Mouse (Mus musculus) kidney, postnatal 36 days (tissue): ENCODE data around the gene Ubtfl1.
"Not testable (repeated sequence)": the region's sequence is repeated elsewhere in the genome, so short reads cannot be mapped to it uniquely, and the experiment has no call there.

Experiments used
- DNase-seq, 2 experiments: peaks; one replicate each; pipeline ENCODE4 v3.0.0; 2021 to 2022; ENCODE audit warnings: mixed read lengths in 2 of 2

The Ubtfl1 gene

DNA sequence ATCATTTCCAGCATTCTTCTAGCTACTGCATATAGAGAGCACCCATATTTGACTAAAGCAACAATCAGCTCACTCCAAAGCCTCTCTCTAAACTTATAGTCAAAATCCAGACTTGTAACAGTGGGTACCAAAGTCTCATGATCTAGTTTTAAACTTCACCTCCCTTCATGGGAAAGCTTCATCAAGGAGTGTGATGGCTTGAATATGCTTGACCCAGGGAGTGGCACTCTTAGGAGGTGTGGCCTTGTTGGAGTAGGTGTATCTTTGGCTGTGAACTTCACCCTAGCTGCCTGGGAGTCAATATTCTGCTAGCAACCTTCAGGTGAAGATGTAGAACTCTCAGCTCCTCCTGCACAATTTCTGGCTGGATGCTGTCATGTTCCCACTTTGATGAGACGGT is at the start of gene Ubtfl1:
Gene Ubtfl1 (plus strand): TSS at position 301 of the 400 bp plus-strand sequence.
- DNase-seq, result no peak

DNA sequence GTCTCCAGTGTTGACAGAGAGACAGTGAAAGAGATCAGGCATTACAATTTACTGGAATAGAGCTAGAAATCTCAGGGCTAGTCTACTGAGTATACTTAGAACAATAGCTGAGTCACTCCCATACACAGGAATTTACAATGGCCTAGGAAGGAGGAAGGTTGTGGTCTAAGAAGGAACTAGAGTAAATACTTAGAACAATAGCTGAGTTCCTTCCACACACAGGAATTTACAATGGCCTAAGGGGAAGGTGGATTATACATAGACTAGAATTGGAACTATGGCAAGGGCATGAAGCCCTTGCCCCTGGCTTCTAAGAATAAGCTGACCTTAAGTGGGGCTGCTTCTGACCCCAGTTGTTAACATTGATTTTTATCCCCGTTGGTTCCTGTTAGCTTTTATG is 31.2 kb upstream of the Ubtfl1 start:
- not testable (repeated sequence) for DNase-seq

DNA sequence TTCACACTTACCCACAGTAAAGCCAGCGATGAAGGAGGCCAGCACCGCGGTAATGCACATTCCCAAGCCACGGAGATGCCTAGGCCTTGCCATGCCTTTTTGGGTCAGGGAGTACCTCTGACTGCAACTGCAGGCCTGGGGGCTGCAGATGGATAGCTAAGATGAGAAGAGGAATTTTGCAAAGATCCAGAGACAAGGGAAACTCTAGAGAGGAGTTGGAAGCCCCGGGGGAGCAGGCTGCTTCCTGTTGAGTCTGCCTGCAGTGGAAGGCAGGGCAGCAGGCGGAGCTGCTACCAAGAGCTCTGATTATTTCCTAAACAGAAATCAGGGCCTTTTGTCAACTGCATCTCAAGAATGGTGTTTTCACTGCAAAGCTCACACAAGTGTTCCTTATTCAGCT is 18.4 kb upstream of the Ubtfl1 start:
- peak in 1 of 2 experiments; percentile 12 for DNase-seq

DNA sequence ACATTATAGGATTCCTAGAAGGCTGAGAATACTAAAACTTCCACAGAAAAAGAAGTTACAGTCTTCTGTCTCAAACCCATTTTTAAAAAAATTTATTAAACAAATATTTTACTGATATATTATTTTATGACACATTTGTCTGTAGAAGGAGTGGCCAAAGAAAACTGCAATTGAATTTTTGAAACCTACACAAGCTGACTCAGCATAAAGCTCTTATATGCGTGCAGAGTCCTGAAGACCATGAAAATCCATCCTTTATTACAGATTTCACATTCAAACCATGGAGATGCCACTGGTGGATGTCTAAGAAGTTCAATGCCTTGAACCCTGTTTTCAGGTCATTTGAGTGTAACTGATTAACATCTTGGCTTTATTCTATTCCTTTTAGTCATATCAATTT is 4.6 kb upstream of the Ubtfl1 start:
- no peak for DNase-seq

DNA sequence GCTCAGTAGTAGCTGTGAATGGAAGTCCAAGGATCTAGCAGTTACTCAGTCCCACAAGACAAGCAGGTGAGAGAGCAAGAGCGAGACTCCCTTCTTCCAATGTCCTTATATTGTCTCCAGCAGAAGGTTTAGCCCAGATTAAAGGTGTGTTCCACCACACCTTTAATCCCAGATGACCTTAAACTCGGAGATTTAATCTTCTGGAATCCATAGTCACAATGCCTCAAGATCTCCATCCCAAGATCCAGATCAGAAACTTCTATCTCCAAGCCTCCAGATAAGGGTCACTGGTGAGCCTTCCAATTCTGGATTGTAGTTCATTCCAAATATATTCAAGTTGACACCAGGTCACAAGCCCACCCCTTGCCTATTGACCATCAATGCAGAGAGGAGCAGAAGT is 1.3 kb upstream of the Ubtfl1 start, which contains the start of gene Naalad2:
Gene Naalad2 (minus strand): TSS at position 101 of the 400 bp plus-strand sequence.
- DNase-seq, result not testable (repeated sequence)

DNA sequence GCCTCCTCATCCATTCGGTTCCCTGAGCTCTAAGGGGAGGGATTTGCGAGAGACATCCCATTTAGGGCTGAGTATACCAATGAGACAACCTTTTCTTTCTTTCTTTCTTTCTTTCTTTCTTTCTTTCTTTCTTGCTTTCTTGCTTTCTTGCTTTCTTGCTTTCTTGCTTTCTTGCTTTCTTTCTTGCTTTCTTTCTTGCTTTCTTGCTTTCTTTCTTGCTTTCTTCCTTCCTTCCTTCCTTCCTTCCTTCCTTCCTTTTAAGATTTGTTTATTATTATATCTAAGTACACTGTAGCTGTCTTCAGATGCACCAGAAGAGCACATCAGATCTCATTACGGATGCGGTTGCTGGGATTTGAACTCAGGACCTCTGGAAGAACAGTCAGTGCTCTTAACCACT is 8.2 kb downstream of the Ubtfl1 start:
- DNase-seq, result not testable (repeated sequence)

DNA sequence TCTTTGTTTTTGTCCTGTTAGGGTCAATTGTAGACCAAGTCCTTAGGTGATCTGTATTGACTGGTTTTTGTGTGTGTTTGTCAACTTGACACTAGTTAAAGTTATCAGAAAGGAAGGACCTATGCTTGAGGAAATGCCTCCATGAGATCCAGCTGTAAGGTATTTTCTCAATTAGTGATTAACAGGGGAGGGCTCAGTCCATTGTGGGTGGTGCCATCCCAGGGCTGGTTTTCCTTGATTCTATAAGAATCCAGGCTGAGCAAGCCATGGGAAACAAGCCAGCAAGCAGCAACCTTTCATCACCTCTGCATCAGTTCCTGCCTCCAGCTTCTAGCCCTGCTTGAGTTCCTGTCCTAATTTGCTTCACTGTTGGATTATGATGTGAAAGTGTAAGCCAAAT is 26.1 kb downstream of the Ubtfl1 start, which contains the start of gene Mbd3l2:
Gene Mbd3l2 (plus strand): TSS at position 301 of the 400 bp plus-strand sequence.
- DNase-seq, result no peak

DNA sequence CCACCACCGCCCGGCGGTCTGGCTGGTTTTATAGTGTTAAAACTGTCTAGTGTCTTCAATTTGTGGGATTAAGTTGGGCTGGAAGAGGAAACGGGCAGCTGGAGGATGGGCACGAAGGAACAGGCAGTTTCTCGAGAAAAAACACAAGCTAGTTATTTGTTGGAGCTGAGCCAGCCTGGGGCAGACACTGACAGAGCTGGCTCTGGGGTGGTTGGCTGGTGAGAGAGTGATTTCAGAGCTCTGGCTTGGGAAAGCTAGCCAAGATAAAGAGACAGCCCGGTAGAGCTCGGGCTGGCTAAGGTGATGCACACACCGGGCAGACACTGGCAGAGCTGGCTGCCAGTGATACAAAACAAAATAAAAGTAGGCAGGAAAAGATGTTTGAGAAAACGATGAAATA is 27.5 kb downstream of the Ubtfl1 start:
- no peak for DNase-seq

DNA sequence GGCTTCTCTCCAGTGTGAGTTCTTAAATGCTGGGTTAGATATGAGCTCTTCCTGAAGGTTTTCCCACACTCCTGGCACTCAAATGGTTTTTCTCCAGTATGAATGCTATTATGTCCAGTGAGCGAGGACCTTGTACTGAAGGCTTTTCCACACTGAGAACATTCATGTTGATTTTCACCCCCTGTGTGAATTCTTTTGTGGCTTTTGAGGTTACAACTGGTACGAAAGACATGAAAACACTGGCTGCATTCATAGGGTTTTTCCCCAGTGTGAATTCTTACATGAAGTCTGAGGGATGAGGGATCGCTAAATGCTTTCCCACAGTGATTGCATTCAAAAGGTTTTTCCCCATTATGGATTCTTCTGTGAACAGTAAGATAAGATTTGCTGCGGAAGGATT is 52.3 kb downstream of the Ubtfl1 start:
- DNase-seq, result no peak
